Mouse (Mus musculus) layer of hippocampus, adult 8-10 months (tissue): ENCODE measurements around the gene Pogz. TPM values are rescaled to one million over a fixed set of nuclear protein-coding genes. Genes with fewer than 3 reads are reported as not detected.
A peak's percentile ranks its signal among the peaks of the same experiment; 100 is the strongest.
"Not testable (repeated sequence)": the region's sequence is repeated elsewhere in the genome, so short reads cannot be mapped to it uniquely, and the experiment has no call there.

Source experiments
- DNase-seq, 2 experiments: peaks; one replicate each; pipeline ENCODE4 v3.0.0; 2022; ENCODE audit warnings: low spot score in 2 of 2
- total RNA-seq, 4 experiments: library from RNA; stranded (reverse); gene quantifications; 2 replicates each; pipeline ENCODE4 v1.2.4; 2022

The Pogz gene
- total RNA-seq, 4 experiments from 2014 or later = 52.0 to 71.5 (median 61.4) TPM

- no peak for DNase-seq
These were observed 4.7 kb upstream of the Pogz start for GRCm38 (mm10) chr3:94832701-94833100.

GRCm38 (mm10) chr3:94833358-94833757 lies 4.0 kb upstream of the Pogz start:
- DNase-seq = no peak

- no peak for DNase-seq
These were observed 2.0 kb upstream of the Pogz start for GRCm38 (mm10) chr3:94835396-94835795.

GRCm38 (mm10) chr3:94837959-94838496 lies 661 bp downstream of the Pogz start:
- peak; percentile 87 to 88 for DNase-seq

GRCm38 (mm10) chr3:94838631-94839030 lies 1.3 kb downstream of the Pogz start:
- DNase-seq = peak in 1 of 2 experiments; percentile 13

- DNase-seq = no peak
These were observed 1.7 kb downstream of the Pogz start for GRCm38 (mm10) chr3:94839101-94839500.

GRCm38 (mm10) chr3:94847382-94847781 lies 10.0 kb downstream of the Pogz start:
- DNase-seq = no peak

GRCm38 (mm10) chr3:94849338-94849737 lies 12.0 kb downstream of the Pogz start:
- peak; percentile 25 to 65 for DNase-seq

- no peak for DNase-seq
These were observed 14.4 kb downstream of the Pogz start for GRCm38 (mm10) chr3:94851731-94852130.

GRCm38 (mm10) chr3:94852215-94852614 lies 14.8 kb downstream of the Pogz start:
- no peak for DNase-seq

- no peak for DNase-seq
These were observed 22.1 kb downstream of the Pogz start for GRCm38 (mm10) chr3:94859471-94859870.

GRCm38 (mm10) chr3:94869011-94869410 lies 31.6 kb downstream of the Pogz start:
- no peak for DNase-seq

- no peak for DNase-seq
These were observed 41.3 kb downstream of the Pogz start for GRCm38 (mm10) chr3:94878618-94879017.

GRCm38 (mm10) chr3:94881840-94882239 lies 44.5 kb downstream of the Pogz start:
- no peak for DNase-seq

GRCm38 (mm10) chr3:94882579-94882978 lies 45.2 kb downstream of the Pogz start:
- no peak for DNase-seq

GRCm38 (mm10) chr3:94886316-94887224 lies 49.2 kb downstream of the Pogz start, which contains the start of gene Psmb4:
Gene Psmb4, minus strand, starts transcription at chr3:94886961.
- DNase-seq = peak; percentile 79 to 84

GRCm38 (mm10) chr3:94888595-94888994 lies 51.2 kb downstream of the Pogz start:
- DNase-seq = no peak

GRCm38 (mm10) chr3:94894076-94894475 lies 56.7 kb downstream of the Pogz start:
- DNase-seq = no peak

- DNase-seq = peak in 1 of 2 experiments; percentile 56
These were observed 65.4 kb downstream of the Pogz start for GRCm38 (mm10) chr3:94902747-94903146.

- not testable (repeated sequence) for DNase-seq
These were observed 67.4 kb downstream of the Pogz start for GRCm38 (mm10) chr3:94904759-94905158.

GRCm38 (mm10) chr3:94906482-94906881 lies 69.1 kb downstream of the Pogz start:
- DNase-seq = no peak

GRCm38 (mm10) chr3:94911050-94911693 lies 73.8 kb downstream of the Pogz start:
- no peak for DNase-seq
